Mouse (Mus musculus) bone marrow, adult 2 months (tissue): ENCODE results near the gene Snapc1.

Source experiments
- CTCF ChIP-seq: fragments of 200-500 bp; IDR thresholded peaks from 2 replicates; pipeline ENCODE4 v1.5.1; 2011; ENCODE audit warnings: low read length, control low read depth; ENCODE audit not compliant: control insufficient read depth, insufficient read depth
- POLR2A ChIP-seq: fragments of 200-500 bp; IDR thresholded peaks from 2 replicates; pipeline ENCODE4 v1.6.1; 2011; ENCODE audit warnings: low read depth, mild to moderate bottlenecking, control low read depth, low read length, borderline replicate concordance; ENCODE audit not compliant: control insufficient read depth

DNA sequence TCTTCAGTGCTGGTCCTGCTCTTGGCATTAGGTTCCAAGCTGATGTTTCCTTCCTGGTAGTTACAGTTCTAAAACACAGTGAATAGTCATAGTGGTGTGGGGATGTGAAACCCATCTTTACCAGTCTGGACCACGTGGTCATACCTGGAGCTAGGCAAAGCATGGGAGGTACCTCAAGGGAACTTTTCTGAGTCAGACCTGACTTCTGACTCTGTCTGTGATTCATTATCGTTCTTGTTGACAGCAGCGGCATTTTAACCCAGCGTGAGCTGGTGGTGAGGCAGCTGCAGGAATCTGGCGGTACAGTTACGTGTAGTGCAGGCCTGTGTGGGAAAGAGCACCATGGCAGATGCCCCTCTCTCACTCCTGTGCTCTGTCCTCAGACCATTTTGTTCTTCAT, 10.3 kb downstream of the Snapc1 start:
- TF ChIP-seq POLR2A (no peak), CTCF (no peak)
